In genomic region chr19:6302522-6302921, GRCm38 (mm10) we compare ENCODE assay signal across 8 mouse cellular contexts. TPM values are rescaled to one million over a fixed set of nuclear protein-coding genes. Genes with fewer than 3 reads are reported as not detected.
DNase-seq lines count a peak whose midpoint lies in the region; ATAC-seq and TF ChIP-seq lines count a peak whose summit lies in the region.

No protein-coding gene starts in this region.

- H3K4me3 ChIP-seq in embryonic fibroblast, embryonic 13.5 days (ENCODE audit: insufficient read depth, low read length), result no peak overlapping the region

- peak; percentile 68; the same call in 1 of the 2 replicates for ATAC-seq in frontal cortex, adult (ENCODE audit: low TSS enrichment)

- H3K4me1 ChIP-seq in embryonic fibroblast, embryonic 13.5 days (ENCODE audit: control insufficient read depth, insufficient read depth, low read length), result peaks cover 6% of the 10 kb centered on the region; the same call in 1 of the 2 replicates

- TF ChIP-seq POLR2A in embryonic fibroblast, embryonic 13.5 days (IDR thresholded peaks at IDR 0.05; ENCODE audit: low read depth, low read length), result no peak

- no peak for DNase-seq in frontal cortex, postnatal 25 days (ENCODE audit: low spot score in 2 of 2)
- DNase-seq in ES-CJ7 (ENCODE audit: low read depth, low spot score), result peak; percentile 50
- DNase-seq in layer of hippocampus, adult 9-11 months, result peak; percentile 82
- DNase-seq in thymus, postnatal 10 days (ENCODE audit: low spot score in 2 of 2), result peak; percentile 25 to 33
- DNase-seq in adrenal gland, adult 8-10 months, result no peak
- no peak for DNase-seq in adrenal gland, postnatal 14 days

- H3K27ac ChIP-seq in embryonic fibroblast, embryonic 13.5 days (ENCODE audit: insufficient read depth, low read length), result peak overlapping the region; percentile 38

- TF ChIP-seq CTCF in embryonic fibroblast, embryonic 13.5 days (IDR thresholded peaks at IDR 0.05; ENCODE audit: borderline replicate concordance, insufficient read depth, low read length), result no peak

RNA-seq across cellular contexts. Expression of gene Cdc42bpg, which starts 3.7 kb away (rescaled TPM):
- 17.0 and 18.6 TPM in 2 replicates for polyA plus RNA-seq in embryonic fibroblast, embryonic 13.5 days (2011; ENCODE audit: insufficient read length, low read depth, missing spikeins)
- total RNA-seq in adrenal gland, adult 8-10 months (2022), result 10 to 100 TPM; 24.4 to 45.7 (median 38.4) TPM
- 9.9 and 11.5 TPM in 2 replicates for total RNA-seq in adrenal gland, postnatal 14 days (2021)

RNA-seq across cellular contexts. Expression of gene Ehd1, which starts 26.0 kb away (rescaled TPM):
- polyA plus RNA-seq in embryonic fibroblast, embryonic 13.5 days (2011; ENCODE audit: insufficient read length, low read depth, missing spikeins), result 72.9 and 96.4 TPM in 2 replicates
- 100 to 1,000 TPM in 3 of 4 experiments, 10 to 100 TPM in 1; 90.8 to 130 (median 118) TPM for total RNA-seq in adrenal gland, adult 8-10 months (2022)
- 116 and 118 TPM in 2 replicates for total RNA-seq in adrenal gland, postnatal 14 days (2021)

RNA-seq across cellular contexts. Expression of gene Men1, which starts 32.3 kb away (rescaled TPM):
- 36.1 and 37.5 TPM in 2 replicates for polyA plus RNA-seq in embryonic fibroblast, embryonic 13.5 days (2011; ENCODE audit: insufficient read length, low read depth, missing spikeins)
- 10 to 100 TPM; 53.4 to 67.8 (median 64.5) TPM for total RNA-seq in adrenal gland, adult 8-10 months (2022)
- total RNA-seq in adrenal gland, postnatal 14 days (2021), result 35.4 and 42.6 TPM in 2 replicates

RNA-seq across cellular contexts. Expression of gene Map4k2, which starts 38.4 kb away (rescaled TPM):
- 18.0 and 24.3 TPM in 2 replicates for polyA plus RNA-seq in embryonic fibroblast, embryonic 13.5 days (2011; ENCODE audit: insufficient read length, low read depth, missing spikeins)
- 10 to 100 TPM; 40.6 to 81.6 (median 61.5) TPM for total RNA-seq in adrenal gland, adult 8-10 months (2022)
- 39.6 and 70.3 TPM in 2 replicates for total RNA-seq in adrenal gland, postnatal 14 days (2021)

Comparison
In these comparisons a context has a peak if more than half of its experiments do, and no peak if none do; other contexts are left out.
1. DNase-seq: peak in ES-CJ7 (single experiment), layer of hippocampus, adult 9-11 months (single experiment) and thymus, postnatal 10 days (2 of 2); none in frontal cortex, postnatal 25 days (0 of 2), adrenal gland, adult 8-10 months (single experiment) and adrenal gland, postnatal 14 days (single experiment).